Mouse (Mus musculus) layer of hippocampus, adult 18-20 months (tissue): ENCODE results near the gene Rrm1. TPM values are rescaled to one million over a fixed set of nuclear protein-coding genes. Genes with fewer than 3 reads are reported as not detected.
"Not testable (repeated sequence)": the region's sequence is repeated elsewhere in the genome, so short reads cannot be mapped to it uniquely, and the experiment has no call there.

Experiments used
- DNase-seq, 2 experiments: peaks; one replicate each; pipeline ENCODE4 v3.0.0; 2022; ENCODE audit warnings: low spot score in 2 of 2
- total RNA-seq, 2 experiments: library from RNA; stranded (reverse); gene quantifications; 2 replicates each; pipeline ENCODE4 v1.2.3; 2021

Rrm1 gene
- total RNA-seq, 2 experiments from 2014 or later, result 9.4 to 11.4 TPM

DNA sequence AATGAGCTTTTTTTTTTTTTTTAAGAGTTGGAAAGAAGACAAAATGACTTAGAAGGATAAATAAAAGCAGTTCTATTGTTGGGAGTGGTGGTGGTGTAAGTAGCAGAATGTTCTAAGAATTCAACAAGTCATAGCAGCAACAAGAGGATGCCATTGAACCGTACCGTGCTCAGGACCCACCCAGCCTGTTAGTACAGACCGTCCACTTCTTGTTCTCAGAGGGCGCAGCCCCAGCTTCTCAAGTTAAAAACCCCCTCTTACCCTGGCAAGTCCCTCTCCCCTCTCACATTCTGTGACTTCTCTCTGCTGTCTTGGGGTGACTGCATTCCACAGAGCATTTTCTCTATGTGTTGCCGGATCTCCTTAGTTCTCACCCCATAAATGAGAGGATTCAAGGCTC lies 35.1 kb downstream of the Rrm1 start:
- no peak for DNase-seq

DNA sequence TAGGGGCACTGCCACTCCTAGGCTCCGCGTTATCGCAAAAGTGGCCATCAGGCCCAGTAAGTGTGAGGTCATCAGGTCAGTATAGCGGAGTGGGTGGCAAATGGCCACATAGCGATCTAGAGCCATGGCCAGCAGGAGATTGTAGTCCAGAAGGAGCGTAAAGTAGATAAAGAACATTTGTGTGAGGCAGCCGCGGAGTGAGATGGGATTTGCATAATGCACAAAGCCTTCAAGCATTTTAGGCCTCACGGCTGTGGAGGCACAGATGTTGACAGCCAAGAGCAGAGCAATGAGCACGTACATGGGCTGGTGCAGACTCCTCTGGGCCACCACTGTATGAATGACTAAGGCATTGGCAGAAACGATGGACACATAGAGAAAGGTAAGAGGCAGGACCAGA lies 35.9 kb downstream of the Rrm1 start:
- no peak for DNase-seq

DNA sequence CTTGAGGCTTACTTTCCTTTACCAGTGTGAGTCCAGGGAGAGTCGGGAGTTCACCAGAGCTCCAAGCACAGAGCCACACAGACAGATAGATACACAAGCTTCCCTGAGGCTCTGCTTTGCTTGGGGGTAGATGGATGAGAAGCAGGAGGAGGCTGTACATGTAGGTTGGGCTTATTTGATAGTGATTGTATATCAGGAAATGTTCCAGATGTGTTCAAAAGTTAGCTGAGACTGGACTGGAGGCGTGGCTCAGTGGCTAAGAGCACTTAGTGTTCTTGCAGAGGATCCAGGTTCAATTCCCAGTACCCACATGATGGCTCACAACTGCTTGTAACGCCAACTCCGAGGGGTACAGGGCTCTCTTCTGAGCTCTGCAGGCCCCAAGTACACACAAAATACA lies 36.9 kb downstream of the Rrm1 start:
- DNase-seq, result no peak

DNA sequence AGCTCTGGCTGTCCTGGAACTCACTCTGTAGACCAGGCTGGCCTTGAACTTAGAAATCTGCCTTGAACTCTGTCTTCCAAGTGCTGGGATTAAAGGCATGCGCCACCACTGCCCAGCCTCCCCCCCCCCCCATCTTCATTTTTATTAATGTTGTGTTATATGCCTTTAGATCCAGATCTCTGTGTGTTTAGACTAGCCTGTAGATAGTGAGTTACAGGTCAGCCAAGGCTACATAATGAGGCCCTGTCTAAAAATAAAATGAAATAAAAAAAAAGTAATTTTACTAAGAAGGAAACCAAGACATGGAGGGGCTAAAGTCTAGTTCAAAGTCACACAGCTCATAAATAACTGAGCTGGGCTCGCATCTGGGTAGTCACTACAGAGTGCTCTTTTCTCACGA lies 37.4 kb downstream of the Rrm1 start:
- DNase-seq, result no peak

DNA sequence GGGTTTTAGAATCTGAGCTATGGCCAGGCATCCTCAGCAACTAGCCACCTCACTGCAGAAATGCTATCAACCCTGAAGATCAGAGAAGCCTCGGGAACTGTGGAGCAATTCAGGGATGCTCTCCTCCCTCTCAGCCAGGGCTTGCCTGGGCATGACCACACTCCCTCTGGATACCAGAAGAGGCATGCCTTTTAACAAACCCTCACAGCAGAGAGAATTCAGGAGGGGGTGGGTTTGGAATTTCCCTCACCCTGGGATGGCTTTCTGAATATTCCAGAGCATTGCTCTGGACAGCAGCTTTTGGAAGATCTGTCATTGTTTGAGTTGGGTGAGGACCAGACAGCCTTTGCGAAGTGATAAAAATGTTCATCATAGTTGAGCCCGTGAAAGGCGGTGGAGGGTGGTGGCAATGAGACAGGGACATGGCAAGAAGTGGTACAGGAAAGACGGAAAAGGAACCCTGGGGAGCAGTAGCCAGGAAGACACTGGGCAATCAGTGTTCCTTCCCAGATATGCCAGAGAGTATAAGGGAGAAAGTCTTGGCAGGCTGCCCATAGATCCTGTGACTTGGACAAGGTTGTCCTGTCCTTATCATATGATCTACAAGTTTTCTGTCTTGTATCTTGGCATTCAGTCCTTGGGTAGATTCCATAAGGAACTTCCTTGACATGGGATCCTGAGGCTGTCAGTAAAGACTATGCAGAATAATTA lies 38.0 kb downstream of the Rrm1 start:
- DNase-seq, result no peak

DNA sequence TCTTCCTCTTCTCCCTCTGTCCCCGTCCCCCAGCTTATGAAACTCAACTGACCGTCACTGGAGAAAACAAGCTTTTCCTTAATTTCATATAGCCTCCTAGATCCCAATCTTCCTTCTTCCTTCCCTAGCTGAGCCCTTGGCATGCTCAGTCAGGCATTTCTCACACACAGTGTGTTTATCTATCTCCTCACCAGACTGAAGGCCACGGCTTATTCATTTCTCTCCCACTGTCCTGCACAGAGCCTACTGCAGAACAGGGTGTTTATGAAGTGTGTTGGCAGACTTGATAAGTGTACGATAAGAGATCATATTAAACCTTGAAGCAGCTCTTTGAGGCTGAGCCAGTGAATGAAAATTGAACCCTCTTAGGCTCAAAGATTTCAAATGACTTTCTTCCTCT lies 39.3 kb downstream of the Rrm1 start:
- DNase-seq, result no peak

DNA sequence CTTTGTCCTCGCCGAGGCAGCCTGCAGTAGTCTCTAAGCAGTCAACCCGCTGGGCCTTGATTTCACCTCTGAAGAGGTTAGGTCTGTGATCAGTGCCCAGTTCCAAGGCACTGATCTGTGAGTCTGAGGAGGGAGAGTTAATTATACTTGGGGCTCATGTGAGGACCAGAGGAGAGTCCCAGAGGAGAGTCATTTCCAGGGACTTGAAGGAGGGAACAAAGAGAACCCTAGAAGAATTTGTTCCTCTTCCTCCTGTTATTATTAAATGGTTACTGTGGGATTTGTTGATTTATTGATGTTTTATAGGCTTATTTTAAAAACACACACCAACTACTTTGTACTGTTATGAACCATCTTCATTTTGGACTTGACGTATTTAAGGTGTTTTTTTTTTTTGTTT lies 40.1 kb downstream of the Rrm1 start, which contains the start of gene Olfr543:
Gene Olfr543 (minus strand): TSS at position 101 of the 400 bp plus-strand sequence.
- no peak for DNase-seq

DNA sequence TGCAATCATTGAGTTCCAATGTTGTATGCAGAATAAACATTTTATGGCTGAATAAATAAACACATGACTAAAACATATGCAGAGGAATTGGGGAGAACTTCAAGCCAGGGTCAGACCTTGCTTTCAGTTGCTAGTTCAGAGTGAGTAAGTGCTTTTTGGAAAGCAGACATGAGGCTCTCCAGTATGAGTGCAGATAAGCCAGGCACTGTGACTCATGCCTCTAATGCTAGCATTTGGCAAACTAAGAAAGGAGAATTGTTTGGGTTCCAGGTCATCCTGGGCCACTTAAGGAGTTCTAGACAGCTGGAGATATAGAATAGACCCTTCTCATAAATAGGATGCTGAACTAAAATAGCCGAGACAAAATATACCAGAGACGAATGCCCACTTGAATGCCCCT lies 42.2 kb downstream of the Rrm1 start:
- no peak for DNase-seq

DNA sequence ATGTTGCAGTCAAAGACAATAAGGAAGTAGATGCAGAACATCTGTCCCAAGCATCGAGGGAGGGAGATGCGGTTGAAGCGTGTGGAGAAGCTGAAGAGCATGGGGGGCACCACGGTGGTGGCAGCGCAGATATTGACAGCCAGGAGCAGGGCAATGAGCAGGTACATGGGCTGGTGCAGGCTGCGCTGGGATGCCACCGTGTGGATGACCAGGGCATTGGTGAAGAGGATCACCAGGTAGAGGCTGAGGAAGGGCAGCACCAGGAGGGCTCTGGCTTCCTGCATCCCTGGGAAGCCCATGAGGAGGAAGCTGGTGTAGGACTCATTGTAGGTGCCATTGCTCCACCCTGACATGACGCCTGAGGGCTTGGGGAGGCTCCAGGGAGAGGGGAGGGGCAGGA lies 43.3 kb downstream of the Rrm1 start:
- DNase-seq, result not testable (repeated sequence)

DNA sequence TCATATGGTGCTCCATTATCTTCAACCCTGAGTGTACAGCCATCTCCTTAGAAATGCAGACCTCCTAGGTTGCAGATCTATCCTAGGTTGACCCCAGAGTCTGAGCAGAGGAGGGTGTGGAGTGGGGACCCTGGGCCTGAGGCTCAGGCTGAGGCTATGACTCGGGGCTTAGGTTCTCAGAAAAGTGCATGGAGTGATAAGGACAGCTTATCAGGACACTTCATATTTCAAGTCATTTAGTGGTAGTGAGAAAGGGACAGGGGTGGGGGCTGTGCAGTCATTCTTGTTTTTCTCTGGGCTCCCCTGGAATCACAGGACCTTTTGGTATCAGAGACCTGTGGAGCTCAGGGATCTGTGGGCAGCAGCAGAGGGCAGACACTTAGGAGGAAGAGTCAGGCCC lies 44.6 kb downstream of the Rrm1 start:
- no peak for DNase-seq

DNA sequence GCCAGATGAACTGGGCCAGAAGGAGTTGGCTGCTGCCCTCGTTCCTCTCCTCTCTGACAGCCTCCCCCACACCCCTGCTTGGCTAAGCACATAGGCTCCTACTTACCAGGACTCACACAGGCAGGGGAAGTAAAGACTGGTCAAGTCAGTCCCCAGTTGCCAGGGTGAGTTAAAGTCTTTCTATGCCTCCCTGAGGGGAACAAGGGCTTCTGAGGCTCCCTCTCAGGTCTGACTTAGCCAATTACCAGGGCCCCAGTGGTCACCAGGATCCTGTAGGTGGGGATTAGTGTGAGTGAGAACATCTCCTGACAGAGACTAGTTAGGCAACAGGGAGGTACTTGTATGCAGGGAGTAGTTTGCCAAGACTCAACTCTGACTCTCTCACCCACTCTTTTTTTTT lies 46.7 kb downstream of the Rrm1 start, which contains the start of gene Olfr544:
Gene Olfr544 (minus strand): TSS at position 153 of the 400 bp plus-strand sequence.
- no peak for DNase-seq

DNA sequence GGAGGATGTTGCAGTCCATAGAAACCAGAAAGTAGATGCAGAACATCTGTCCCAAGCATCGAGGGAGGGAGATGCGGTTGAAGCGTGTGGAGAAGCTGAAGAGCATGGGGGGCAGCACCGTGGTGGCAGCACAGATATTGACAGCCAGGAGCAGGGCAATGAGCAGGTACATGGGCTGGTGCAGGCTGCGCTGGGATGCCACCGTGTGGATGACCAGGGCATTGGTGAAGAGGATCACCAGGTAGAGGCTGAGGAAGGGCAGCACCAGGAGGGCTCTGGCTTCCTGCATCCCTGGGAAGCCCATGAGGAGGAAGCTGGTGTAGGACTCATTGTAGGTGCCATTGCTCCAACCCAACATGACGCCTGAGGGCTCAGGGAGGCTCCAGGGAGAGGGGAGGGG lies 52.9 kb downstream of the Rrm1 start:
- not testable (repeated sequence) for DNase-seq

DNA sequence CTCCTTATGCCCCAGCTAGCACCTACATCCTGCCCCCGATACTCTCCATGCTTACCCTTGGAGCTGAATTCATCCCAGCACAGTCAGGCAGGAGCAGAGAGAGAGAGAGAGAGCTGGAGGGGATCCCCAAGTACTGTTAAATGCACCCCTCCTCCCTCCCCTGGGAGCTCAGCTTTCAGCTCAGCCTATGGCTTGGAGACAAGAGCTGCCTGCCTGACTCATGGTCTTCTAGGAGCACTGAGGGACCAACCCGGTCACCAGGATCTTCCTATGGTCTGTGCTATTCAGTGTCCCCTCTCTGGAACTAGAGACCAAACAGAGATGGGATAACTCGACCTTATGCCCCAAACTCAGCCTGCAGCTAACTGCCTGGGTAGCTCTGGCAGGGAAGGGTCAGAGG lies 58.0 kb downstream of the Rrm1 start, which contains the start of gene Olfr545:
Gene Olfr545 (minus strand): TSS at position 101 of the 400 bp plus-strand sequence.
- no peak for DNase-seq

DNA sequence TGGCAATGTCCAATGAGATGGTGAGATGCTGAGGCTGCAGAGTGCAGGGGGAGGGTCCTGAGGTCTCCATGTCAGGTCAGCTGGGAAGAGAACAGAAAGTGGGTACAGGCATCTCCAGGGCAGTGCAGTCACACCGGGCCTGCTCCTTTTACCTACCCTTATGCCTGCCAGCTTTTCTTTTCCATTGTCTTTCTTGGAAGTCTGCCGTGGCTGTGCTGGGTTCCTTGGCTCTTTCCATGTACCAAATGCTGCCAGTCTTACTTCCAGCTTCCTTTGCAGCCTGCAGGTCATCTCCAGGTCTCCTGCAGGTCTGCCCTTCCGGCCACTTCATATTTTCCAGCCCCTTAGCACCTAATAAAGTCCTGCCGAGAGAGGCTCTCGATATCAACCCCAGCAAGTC lies 60.5 kb downstream of the Rrm1 start:
- no peak for DNase-seq

DNA sequence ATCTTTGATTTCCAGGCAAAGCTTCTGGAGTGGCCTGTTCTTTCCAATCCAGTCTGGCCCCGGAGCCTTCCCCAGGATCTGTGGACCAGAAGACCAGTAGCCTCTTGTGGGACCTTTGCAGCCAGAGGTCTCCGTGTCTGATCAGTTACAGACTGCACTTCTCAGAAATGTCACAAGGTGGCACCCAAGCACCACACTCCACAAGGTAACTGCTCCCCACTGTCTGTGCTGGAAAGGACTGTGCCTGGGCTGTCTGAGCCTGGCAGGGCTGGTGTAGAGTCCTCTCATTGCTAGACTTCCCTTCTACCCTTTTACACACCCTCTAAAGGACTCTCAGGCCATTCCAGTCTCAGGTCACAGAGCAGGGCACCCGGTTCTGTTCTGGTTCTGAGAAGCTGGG lies 65.4 kb downstream of the Rrm1 start:
- DNase-seq, result peak; percentile 23 to 87

DNA sequence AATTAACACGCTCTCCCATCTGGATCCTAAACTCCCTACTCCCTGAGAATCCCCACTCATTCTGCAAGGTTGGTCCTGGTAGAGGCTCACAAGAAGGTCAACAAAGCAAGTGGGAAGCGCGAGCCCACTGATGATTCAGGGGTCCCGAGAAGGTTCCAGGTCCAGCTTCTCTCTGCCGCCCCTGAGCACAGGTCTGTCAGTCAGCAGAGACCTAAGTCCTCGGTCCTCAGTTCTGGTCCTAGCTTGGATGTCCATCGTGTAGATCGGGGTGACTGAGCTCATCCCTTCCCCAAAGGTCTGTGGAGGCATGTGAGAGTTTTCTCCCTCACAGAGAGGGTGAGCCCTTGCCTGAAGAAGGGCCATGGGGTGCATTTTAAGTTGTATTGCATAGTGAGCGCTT lies 66.6 kb downstream of the Rrm1 start:
- DNase-seq, result no peak

DNA sequence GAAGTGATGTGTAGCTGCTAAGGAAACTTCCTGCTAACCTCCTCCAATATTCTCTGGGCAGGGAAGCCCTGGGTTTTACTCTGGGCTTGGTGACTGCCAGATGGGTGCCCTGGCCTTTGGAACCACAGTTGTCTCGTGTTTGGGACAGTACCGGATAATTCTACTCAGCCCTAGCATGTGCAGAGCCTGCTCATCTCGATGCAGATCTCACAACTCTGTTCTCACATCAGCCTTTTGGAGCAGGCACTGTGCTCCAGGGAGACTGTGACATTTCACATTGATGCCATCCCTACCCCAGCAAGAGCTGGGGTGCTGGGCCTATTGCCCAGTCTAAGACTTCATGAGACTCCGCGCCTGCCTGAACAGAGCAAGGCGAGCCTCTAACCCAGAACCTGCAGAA lies 67.2 kb downstream of the Rrm1 start:
- no peak for DNase-seq

DNA sequence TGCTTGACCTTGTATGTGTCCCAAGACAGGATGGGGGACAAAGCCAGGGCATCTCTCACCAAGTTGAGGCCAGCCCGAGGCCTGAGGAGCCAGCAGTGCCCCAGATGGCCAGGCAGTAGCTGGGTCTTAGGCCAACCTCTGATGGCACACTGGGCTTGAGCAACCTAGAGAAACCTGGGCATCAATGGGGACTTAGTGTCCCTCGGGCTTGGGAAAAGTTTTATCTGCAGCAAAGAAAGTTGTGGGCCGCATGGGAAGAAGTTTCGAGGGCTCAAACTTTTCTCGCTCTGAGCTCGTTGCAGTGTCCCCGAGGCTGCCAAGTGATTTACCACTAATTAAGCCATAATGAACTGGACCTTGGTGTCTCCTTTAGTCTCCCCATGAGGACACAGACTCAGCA lies 68.2 kb downstream of the Rrm1 start:
- no peak for DNase-seq

DNA sequence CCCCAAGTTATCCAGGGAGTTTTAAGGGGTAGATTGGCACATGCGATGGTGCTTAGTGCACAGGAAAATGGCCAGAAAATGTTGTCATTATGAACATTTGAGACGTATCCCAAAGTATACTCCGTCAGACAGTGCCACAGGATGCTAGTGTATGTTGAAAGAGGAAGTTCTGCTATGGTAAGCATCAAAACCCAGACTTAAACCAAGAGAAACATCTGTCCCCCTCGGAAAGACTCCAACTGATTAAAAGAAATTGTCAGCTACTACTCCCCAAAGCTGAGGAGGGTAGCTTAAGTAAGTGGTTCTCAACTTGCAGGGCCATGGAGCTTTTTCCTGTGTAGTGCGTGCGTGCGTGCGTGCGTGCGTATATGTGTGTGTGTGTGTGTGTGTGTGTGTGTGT lies 70.4 kb downstream of the Rrm1 start:
- no peak for DNase-seq

DNA sequence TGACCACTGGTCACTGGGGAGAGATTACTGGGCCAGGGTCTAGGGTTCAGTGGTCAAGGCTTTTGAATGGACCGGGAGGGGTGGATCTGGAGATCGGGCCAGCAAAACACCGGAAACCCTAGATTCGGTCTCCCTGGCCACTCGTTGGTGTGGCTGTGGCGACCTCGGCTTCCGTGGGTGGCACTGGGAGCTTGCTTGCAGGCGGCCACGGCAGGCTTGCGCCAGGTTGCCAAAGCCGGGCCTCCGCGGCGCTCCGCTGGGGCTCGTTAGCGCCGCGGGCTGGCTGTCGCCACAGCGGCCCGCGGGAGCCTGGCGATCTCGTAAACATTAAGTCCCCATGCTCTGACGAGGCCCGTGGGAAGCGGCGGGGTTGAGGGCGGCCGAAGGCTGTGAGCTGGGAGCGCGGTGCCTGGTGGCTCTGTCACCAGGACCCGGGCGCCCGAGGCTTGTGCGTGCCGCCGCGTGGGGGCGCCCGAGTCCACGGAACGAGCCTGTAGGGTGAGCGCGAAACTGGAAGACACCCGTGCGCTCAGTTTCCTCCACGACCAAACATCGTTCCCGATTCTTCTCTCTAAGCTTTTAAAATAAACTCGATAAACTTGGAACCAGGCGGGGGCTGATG lies 71.4 kb downstream of the Rrm1 start:
- DNase-seq, result peak; percentile 65 to 89

DNA sequence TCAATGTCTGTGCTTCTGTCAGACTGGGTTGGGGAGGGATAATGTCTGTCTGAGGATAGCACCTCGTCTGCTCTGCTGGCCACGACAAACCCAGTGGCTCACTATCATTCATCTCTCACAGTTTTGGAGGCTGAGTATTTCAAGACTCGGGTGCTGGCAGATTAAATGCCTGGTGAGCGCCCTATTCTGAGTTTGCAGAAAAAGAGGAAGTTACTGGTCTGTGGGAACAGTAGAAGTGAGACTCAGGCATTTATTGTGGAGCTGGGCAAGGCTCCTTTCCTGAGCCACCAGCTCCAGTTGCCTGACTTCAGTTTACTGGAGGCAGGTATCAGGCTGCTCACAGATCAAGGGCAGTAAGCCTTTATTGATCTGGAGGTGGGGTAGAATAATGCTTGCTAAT lies 72.6 kb downstream of the Rrm1 start:
- DNase-seq, result no peak

DNA sequence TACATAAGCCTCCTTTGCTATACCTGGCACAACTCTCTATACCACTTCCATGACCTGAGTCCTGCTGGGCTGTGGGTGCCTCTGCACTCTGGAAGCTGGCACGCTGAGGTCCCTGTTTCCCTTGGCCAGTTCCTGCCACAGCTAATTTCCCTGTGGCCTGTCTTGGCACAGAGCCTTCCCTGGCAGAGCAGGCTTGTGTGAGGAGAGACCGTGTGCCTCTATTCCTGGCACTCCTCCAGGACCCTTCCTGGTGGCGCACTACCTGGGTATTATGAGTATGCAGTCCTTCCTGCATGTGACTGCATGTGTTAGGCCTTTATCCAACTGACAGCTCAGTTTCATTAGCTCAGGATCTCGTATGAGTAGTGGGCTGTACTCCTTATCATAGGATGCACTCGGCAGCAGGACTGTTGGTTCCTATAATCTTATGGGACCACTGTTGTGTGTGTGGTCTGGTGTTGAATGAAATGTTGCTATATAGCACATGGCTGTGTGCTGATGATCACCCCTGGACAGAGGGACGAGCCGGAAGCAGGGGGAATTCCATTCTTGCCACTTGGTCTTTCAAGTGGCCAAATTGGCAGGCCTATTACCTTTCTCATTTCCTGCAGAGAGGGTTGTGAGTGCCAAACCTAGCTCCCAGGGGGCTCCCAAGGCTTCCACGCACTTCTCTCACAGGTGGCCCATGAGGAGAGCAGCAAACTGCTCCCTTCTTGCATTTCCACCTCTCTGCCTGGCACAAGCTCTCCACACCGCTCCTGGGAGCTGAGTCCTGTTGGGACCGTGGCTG lies 75.0 kb downstream of the Rrm1 start:
- DNase-seq, result no peak
